Mouse (Mus musculus) hindlimb bud, embryonic 11.5 days (tissue): Measurements from ENCODE around the gene C2cd2l.
"Not testable (repeated sequence)": the region's sequence is repeated elsewhere in the genome, so short reads cannot be mapped to it uniquely, and the experiment has no call there.

Experiments used
- DNase-seq: peaks from one replicate; pipeline ENCODE4 v3.0.0-alpha.2; 2012; ENCODE audit warnings: low read depth, low spot score; ENCODE audit errors: extremely low spot score

Gene C2cd2l

DNA sequence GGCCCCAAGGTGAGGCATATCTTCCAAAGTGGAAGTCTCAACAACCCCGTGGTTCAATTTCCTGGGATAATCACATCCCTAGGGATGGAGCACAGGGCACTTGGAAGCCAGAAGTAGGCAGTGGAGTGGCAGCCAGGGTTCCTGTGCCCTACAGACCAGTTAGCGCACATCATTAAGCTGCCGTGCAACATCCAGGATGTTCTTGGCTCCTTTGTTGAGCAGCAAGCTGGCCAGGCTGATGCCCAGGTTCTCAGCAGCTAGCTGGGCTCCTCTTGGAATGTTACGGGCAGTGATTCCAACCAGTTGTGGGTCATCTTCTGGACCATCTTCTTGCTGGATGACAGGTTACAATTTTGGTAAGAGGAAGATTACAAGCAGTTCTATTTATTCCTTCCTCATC is 16.4 kb upstream of the C2cd2l start:
- not testable (repeated sequence) for DNase-seq

DNA sequence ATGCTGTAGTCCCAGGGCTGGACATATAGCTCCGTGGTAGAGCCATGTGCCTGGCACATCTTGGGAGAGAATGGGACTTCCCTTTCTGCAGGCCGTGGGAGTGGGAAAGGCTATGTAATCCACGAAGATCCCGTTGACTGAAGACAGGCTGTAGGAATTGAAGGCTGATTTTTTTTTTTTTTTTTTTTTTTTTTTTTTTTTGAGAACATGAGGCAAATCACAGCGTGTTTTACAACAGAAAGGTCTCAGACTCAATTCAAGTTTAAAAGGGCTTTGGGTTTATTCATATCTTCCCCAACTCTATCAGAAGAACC is 16.0 kb upstream of the C2cd2l start:
- DNase-seq, result no peak

- no peak for DNase-seq
Measured at GRCm38 (mm10) chr9:44335331-44336092, 15.4 kb upstream of the C2cd2l start.

DNA sequence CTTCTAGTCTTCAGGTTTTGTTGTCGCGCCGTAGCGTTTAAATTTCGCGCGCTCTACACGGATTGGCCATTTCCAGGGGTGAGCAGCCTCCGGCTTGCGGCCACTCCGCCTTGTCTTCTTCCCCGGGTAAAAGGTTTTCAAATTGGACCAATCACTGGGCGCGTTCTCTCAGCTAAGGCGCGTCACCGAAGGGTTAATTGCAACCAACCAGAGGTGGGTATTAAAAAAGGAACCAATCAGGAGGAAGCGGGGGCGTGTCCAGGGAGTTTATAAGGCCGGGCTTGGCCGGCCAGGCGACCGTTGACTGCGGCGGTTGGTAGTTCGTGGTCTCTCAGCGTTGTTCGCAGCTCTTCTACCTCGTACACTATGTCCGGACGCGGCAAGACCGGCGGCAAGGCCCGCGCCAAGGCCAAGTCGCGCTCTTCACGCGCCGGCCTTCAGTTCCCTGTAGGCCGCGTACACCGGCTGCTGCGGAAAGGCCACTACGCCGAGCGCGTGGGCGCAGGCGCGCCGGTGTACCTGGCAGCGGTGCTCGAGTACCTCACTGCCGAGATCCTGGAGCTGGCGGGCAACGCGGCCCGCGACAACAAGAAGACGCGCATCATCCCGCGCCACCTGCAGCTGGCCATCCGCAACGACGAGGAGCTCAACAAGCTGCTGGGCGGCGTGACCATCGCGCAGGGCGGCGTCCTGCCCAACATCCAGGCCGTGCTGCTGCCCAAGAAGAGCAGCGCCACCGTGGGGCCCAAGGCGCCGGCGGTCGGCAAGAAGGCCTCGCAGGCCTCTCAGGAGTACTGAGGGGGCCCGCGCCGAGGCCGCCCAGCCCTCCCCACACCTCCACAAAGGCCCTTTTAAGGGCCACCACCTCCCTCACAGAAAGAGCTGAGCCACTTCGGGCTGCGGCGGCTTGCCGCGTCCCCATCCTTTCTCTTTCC is 14.6 kb upstream of the C2cd2l start, which contains the start of gene H2afx:
TSS of gene H2afx (plus strand) at position 299 of the 935 bp plus-strand sequence.
- peak; percentile 99 for DNase-seq

DNA sequence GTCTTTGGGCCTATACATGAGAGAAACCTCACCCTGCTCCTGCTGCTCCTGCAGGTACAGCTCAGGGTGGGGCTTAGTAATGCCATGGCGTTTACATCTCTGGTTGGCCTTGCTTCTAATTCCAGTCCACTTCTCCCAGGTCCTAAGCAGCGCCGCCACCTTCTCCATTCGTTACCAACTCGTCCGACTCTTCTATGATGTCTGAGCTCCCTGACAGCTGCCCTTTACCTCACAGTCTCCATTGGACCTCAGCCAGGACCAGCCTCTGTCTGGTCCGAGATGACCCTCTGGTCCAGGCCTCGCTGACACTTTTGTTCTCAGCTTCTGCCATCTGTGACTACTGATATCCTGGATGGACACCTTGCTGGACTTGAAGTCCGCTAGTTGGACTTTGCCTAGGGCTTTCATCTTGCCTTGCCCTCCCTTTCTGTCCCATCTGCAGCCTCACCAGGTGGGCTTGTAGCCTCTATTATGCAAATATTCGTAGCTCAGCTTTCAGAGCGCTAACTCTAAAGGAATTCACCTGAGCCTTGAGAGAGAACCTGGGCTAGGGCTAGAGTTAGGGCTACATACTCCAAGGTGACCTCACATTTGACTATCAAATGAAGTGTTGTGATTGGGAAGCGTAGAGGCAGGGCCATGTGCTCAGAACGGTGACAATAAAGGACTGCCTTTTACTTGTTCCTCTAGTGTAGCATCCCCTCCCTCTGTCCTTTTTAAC is 13.0 kb upstream of the C2cd2l start:
- DNase-seq, result no peak

- DNase-seq, result no peak
Measured at GRCm38 (mm10) chr9:44330736-44331135, 10.7 kb upstream of the C2cd2l start.

DNA sequence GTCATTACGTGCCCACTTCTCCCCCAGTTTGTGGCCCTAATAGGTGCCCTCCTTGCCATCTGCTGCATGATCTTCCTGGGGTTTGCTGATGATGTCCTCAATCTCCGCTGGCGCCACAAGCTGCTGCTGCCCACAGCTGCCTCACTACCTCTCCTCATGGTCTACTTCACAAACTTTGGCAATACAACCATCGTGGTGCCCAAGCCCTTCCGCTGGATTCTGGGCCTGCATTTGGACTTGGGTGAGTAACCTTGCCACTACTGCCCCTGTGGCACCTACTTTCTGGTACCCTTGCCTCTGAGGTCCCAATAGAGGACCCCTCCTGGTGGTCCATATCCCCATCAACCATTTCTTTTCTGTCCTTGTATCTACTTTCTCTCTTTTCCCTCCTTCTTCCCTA is 7.8 kb upstream of the C2cd2l start:
- no peak for DNase-seq

GRCm38 (mm10) chr9:44327064-44327711 is 7.1 kb upstream of the C2cd2l start:
- DNase-seq, result no peak

- DNase-seq, result peak; percentile 82
Measured at GRCm38 (mm10) chr9:44326371-44327063, 6.4 kb upstream of the C2cd2l start.

DNA sequence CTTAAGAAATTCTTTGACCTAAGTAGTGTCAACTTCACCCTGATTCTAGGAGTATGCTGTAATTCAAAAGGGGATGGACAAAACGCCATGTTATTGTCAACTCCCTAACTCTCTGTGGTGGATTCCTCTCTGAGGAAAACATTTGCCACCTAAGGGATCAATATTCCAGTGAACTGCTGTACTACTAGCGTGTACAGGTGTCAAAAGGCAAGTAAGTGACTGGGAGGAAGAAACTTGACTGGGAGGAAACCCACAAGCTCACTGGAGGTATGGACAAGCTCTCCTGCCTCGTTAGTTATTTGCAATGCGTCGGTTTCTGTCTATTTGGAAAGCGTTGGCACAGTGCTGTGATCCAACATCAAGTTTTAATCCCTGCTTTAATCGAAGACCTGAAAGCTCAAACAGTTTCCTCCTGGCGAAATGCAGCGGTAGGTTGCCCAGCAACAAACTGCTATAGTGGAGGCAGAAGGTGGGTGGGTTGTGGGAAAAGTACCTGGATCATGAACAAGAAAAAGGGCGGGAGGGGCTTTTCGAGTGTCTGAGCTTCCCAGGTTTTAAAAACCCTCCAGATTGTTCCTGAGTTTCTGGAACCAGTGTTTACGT is 5.8 kb upstream of the C2cd2l start, which contains the start of gene Dpagt1:
TSS of gene Dpagt1 (plus strand) at position 252 of the 603 bp plus-strand sequence.
- no peak for DNase-seq

DNA sequence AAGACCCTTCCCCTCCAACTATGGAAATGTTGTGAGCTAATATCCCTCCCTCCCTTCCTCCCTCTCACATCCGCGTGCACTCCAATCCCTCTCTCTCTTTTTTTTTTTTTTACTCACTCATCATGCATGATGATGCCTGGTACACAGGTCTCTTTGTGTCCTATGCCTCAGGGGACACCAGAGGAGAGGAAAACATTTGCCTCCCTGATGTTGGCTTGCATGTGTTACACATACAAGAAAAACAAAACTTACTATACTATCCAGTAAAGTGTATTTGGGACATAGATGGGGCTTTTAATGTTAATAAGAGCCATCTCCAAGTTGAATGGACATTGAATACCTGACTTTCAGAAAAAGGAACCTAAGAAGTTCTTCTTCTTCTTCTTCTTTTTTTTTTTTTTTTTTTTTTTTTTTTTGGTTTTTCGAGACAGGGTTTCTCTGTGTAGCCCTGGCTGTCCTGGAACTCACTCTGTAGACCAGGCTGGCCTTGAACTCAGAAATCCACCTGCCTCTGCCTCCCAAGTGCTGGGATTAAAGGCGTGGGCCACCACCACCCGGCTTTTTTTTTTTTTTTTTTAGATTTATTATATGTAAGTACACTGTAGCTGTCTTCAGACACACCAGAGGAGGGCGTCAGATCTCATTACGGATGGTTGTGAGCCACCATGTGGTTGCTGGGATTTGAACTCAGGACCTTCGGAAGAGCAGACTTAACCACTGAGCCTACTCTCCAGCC is 5.1 kb upstream of the C2cd2l start:
- not testable (repeated sequence) for DNase-seq

DNA sequence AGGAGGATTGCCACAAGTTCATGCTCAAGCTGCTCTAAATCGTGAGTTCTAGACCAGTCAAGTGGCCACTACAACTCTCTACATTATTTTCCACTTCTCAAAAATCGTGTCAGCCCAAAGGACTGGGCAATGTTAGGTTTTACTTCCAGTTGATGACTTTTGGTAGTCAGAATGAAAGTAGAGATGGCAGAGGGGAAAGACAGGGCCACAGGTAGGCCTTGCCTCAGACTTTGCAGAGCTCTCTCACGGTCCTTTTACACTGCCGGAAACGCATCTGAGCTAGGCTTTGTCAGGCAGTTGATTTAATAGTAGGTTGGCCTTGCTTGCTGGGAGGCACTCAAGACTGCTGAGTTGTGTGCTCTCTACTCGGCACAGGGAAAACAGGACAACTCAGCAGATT is 4.1 kb upstream of the C2cd2l start:
- no peak for DNase-seq

DNA sequence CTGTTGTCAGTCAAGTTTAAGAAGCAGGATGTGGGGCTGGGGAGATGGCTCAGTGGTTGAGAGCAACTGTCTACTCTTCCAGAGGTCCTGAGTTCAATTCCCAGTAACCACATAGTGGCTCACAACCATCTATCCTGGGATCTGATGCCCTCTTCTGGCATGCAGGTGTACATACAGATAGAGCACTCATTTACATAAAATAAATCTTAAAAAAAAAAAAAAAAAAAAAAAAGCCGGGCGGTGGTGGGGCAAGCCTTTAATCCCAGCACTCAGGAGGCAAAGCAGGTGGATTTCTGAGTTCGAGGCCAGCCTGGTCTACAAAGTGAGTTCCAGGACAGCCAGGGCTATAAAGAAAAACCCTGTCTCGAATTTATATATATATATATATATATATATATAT is 3.6 kb upstream of the C2cd2l start:
- not testable (repeated sequence) for DNase-seq

DNA sequence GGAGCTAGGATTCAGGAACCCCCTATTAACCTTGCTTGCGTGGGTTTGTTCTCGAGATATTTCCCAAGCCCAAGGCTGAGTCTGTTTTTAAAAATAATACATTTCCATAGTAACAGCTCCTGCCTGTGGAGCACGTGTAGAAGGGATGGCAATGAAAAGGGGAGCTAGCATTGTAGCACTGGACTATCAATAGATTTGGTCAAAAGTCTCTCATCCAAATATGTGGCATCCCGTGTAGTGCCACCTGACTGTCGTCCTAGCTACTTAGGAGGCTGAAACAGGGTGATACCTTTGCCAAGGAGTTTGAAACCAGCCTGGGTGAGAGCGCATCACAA is 681 bp upstream of the C2cd2l start:
- DNase-seq, result no peak

DNA sequence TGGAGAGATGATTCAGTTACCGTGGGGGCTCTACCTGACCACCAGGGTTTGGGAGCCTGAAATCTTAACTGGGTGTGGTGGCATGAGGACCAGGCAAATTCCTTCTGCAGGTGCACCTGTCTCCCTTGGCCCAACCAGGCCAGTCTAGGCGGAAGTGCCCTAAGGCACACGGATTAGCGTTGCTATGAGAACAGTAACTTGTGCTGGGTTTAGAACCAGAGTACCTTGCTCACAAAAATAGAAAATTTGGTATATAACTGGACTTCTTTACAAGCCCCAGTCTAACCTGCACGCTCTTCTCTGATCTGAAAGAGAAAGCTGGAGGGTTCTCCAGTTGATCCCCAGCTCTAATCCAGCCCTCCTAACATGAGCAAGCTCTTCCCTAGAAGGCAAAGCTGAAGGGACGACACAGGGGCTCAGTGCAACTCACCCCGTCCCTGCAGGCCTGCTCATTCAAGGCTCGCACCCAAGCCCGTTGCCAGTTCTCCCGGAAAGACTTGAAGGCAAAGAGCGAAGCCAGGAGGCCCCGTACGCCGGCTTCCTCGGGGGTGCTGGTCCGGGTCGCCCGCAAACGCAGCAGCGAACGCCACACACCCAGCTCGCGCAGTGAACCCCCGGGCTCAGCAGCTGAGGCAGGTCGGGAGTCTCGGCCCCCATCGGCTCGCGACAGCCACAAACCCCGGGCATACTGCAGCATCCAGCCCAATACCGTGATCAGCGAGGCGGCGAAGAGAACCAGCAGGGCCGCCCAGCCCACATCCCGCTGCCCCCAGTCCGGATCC is 789 bp downstream of the C2cd2l start:
- no peak for DNase-seq

DNA sequence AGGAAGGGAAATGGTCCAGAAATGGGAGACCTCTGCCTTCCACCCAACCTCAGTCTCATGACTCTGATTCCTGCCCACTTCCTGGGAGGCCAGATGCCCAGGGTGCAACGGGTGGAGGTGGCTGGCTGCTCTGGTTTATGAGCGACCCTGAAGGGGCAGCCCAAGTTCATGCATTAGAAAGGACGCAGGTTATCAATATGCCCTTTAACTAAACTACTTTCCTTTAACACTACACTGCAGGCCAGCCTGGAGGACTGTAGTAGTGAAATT is 1.3 kb downstream of the C2cd2l start:
- DNase-seq, result no peak

DNA sequence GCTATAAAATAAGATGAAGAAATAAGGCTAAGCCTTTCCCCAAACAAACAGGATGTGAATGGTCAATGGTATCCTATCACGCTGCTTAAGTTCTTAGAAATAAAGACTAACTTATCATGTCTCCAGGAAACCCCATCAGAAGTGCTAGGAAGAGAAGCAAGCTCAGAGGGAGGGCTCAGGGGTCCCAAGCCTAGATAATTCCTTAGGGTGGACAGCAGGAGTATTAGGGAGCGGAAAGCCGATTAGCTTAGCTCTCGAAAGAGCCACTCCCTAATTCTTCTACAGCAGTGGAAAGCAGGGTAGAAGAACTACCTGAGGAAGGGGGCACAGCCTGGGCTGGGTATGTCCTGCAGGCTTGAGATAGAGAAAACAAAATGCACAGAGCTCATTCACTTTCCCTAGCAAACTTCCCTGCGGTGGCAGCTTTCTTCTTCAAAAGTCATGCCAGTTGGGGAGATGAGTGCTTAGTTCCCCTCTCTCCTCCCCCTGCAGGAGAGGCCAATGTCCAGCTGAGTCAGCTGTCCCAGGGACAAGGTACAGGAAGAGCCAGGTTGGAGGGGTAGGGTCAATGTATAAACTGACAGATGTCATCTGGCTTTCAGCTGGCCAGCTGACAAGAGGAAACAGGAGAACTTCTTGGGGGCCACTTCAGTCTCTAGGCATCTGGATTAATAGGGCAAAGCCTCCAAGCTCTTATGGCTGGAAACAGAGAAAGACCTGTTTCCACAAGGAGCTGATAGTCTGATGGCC is 1.8 kb downstream of the C2cd2l start:
- DNase-seq, result no peak

- no peak for DNase-seq
Measured at GRCm38 (mm10) chr9:44317452-44317851, 2.6 kb downstream of the C2cd2l start.
